9 mouse cellular contexts compared by ENCODE assay signal in the genomic region with DNA sequence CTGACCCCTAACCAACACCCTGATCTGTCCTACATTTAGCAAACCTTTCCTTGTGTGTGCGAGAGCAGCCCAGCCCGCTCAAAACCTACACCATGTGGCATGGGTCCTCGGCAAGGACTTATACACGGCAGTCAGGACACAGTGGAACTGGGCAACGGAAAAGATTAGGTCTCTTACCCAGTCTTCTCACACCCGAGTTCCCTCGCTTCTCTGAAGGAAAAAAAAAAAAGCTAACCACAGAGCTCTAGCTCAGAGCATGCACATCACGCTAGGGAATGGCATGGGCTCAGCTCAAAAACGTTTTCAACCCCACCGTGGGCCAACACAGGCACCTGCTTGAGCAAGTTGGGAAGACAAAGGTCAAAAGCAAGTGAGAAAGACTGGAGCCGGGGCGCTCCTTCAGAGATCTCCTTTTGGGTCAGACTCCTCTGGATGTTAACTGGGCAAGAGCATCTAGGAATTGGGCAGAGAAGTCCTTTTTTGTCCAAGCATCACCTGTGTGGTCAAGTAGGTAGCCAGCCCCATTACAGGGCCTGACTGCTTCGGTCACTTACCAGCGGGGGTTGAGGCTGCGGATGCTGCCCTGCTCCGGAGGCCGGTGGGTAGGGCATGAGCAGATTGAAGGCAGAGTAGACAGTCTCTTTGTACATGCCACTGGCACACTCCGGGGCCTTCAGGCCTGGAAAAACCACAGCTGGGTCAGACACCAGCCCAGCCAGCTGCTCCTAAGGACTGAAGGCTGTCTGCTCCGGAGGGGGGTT. TPM values are rescaled to one million over a fixed set of nuclear protein-coding genes. Genes with fewer than 3 reads are reported as not detected.
A peak's percentile ranks its signal among the peaks of the same experiment; 100 is the strongest.
DNase-seq lines count a peak whose midpoint lies in the region; ATAC-seq and TF ChIP-seq lines count a peak whose summit lies in the region.
"Had no signal": no experiment of that assay in that cellular context is flagged by ENCODE, and none has a peak within 500 bp of the region (broad histone marks: within the 10 kb centered on the region; RNA-seq: fewer than 3 reads in every experiment).

No protein-coding gene starts in this region.

- H3K36me3 ChIP-seq in heart, embryonic 12.5 days, result 0 out of 2 replicates have a peak, but pooled peaks cover 7% of the 10 kb centered on the region
- peaks cover 0 to 4% of the 10 kb centered on the region in 2 experiments for H3K36me3 ChIP-seq in CH12.LX (replicated peaks in 1 of 2; ENCODE audit: control insufficient read depth in 1 of 2, insufficient read depth in 1 of 2, low read length in 1 of 2)
- no peaks in the 10 kb centered on the region for H3K36me3 ChIP-seq in hindbrain, embryonic 12.5 days
- H3K36me3 ChIP-seq in midbrain, embryonic 13.5 days, result no peaks in the 10 kb centered on the region
- H3K36me3 ChIP-seq: G1E had no signal

- H3K79me2 ChIP-seq in CH12.LX (replicated peaks; ENCODE audit: control insufficient read depth, extremely low read depth, insufficient read depth, poor library complexity, severe bottlenecking), result no peaks in the 10 kb centered on the region

- in situ Hi-C loops in CH12.LX (cut with MboI; ENCODE audit: low pct_ligation_motif_present, low pct_unique_long_range_greater_than_20kb, low sequenced_read_pairs), result no loop called here

- peak overlapping the region; percentile 98 for H3K4me2 ChIP-seq in heart, embryonic 12.5 days
- no peak overlapping the region for H3K4me2 ChIP-seq in CH12.LX (ENCODE audit: insufficient read depth, low read depth, poor library complexity, severe bottlenecking)
- H3K4me2 ChIP-seq in hindbrain, embryonic 12.5 days (replicated peaks), result peak overlapping the region; percentile 95
- H3K4me2 ChIP-seq in midbrain, embryonic 13.5 days (replicated peaks), result peak overlapping the region; percentile 95

- H3K9ac ChIP-seq in heart, embryonic 12.5 days, result peak overlapping the region; percentile 73
- no peak overlapping the region for H3K9ac ChIP-seq in CH12.LX (ENCODE audit: insufficient read depth, low read depth)
- no peak overlapping the region for H3K9ac ChIP-seq in hindbrain, embryonic 12.5 days
- H3K9ac ChIP-seq in midbrain, embryonic 13.5 days (replicated peaks), result no peak overlapping the region

- intact Hi-C loops in heart, postnatal 25 days (cut with DNase I), result no loop called here

- ATAC-seq in heart, embryonic 12.5 days (ENCODE audit: insufficient number of reproducible peaks, low FRiP score), result no peak
- no peak for ATAC-seq in hindbrain, embryonic 12.5 days (ENCODE audit: low FRiP score)
- ATAC-seq in midbrain, embryonic 13.5 days, result no peak
- ATAC-seq in frontal cortex, adult (ENCODE audit: low TSS enrichment), result no peak

- H3K4me3 ChIP-seq in heart, embryonic 12.5 days, result peak overlapping the region; percentile 84
- no peak overlapping the region for H3K4me3 ChIP-seq in CH12.LX (replicated peaks in 1 of 3; ENCODE audit: low read depth in 2 of 3, low read length in 2 of 3, poor library complexity in 1 of 3)
- H3K4me3 ChIP-seq in hindbrain, embryonic 12.5 days, result peak overlapping the region; percentile 60
- peak overlapping the region; percentile 59 for H3K4me3 ChIP-seq in midbrain, embryonic 13.5 days (replicated peaks)

- no peak for DNase-seq in heart, postnatal 25 days (ENCODE audit: low spot score)
- DNase-seq in CH12.LX (ENCODE audit: extremely low read depth), result no peak
- no peak for DNase-seq in urinary bladder, adult 2 months (ENCODE audit: low spot score)
- DNase-seq in spleen, adult 12 weeks (ENCODE audit: low spot score), result no peak

- peaks cover 31% of the 10 kb centered on the region for H3K4me1 ChIP-seq in heart, embryonic 12.5 days (replicated peaks)
- peaks cover 17 to 28% of the 10 kb centered on the region in 2 experiments for H3K4me1 ChIP-seq in CH12.LX (ENCODE audit: control insufficient read depth in 1 of 2, insufficient read depth in 2 of 2)
- H3K4me1 ChIP-seq in hindbrain, embryonic 12.5 days, result peaks cover 36% of the 10 kb centered on the region
- H3K4me1 ChIP-seq in midbrain, embryonic 13.5 days (replicated peaks), result peaks cover 34% of the 10 kb centered on the region

- no peak for TF ChIP-seq CTCF in CH12.LX (conservative IDR thresholded peaks at IDR 0.05 in 1 of 2, IDR thresholded peaks at IDR 0.05 in 1 of 2; ENCODE audit: low read depth in 2 of 2, low read length in 2 of 2)

- 69% methylated on average over 19 of the region's 19 CpGs for WGBS in heart, embryonic 12.5 days
- 61% methylated on average over 19 of the region's 19 CpGs for WGBS in hindbrain, embryonic 12.5 days
- WGBS in midbrain, embryonic 13.5 days, result 69% methylated on average over 19 of the region's 19 CpGs

- dilution Hi-C loops in CH12.LX (cut with MboI; ENCODE audit: extremely low pct_ligation_motif_present, extremely low pct_unique_long_range_greater_than_20kb, low sequenced_read_pairs), result no loop called here

- no peak for TF ChIP-seq RAD21 in CH12.LX (IDR thresholded peaks at IDR 0.05; ENCODE audit: low read depth, low read length)

- no peak for TF ChIP-seq POLR2A in CH12.LX (IDR thresholded peaks at IDR 0.05; ENCODE audit: low read depth, low read length)

- no peak for TF ChIP-seq EP300 in CH12.LX (IDR thresholded peaks at IDR 0.05; ENCODE audit: low read length)

- no peak overlapping the region for H3K27ac ChIP-seq in heart, embryonic 12.5 days (ENCODE audit: poor library complexity, severe bottlenecking)
- no peak overlapping the region for H3K27ac ChIP-seq in CH12.LX (ENCODE audit: insufficient read depth, low read depth)
- no peak overlapping the region for H3K27ac ChIP-seq in hindbrain, embryonic 12.5 days
- H3K27ac ChIP-seq in midbrain, embryonic 13.5 days, result no peak overlapping the region

- H3K27me3 ChIP-seq in heart, embryonic 12.5 days (replicated peaks), result peaks cover 11% of the 10 kb centered on the region
- peaks cover 40% of the 10 kb centered on the region for H3K27me3 ChIP-seq in CH12.LX (replicated peaks)
- peaks cover 56% of the 10 kb centered on the region for H3K27me3 ChIP-seq in hindbrain, embryonic 12.5 days
- H3K27me3 ChIP-seq in midbrain, embryonic 13.5 days, result peaks cover 57% of the 10 kb centered on the region

- H3K9me3 ChIP-seq in heart, embryonic 12.5 days (replicated peaks), result no peaks in the 10 kb centered on the region
- no peaks in the 10 kb centered on the region for H3K9me3 ChIP-seq in CH12.LX (replicated peaks; ENCODE audit: low read length)
- H3K9me3 ChIP-seq in hindbrain, embryonic 12.5 days (replicated peaks), result no peaks in the 10 kb centered on the region
- no peaks in the 10 kb centered on the region for H3K9me3 ChIP-seq in midbrain, embryonic 13.5 days
- H3K9me3 ChIP-seq: G1E had no signal

TF ChIP-seq in CH12.LX, 34 proteins besides CTCF, POLR2A, EP300 and RAD21:
- peak; percentile 77 for TF ChIP-seq ZNF384 (IDR thresholded peaks at IDR 0.05; ENCODE audit: low read depth, low read length)
- no peak for TF ChIP-seq UBTF (IDR thresholded peaks at IDR 0.05; ENCODE audit: low read depth, low read length)
- no peak for TF ChIP-seq POLR2AphosphoS2 (IDR thresholded peaks at IDR 0.05; ENCODE audit: low read depth, low read length)
- TF ChIP-seq RCOR1 (conservative IDR thresholded peaks at IDR 0.05; ENCODE audit: low read depth, low read length), result no peak
- no peak for TF ChIP-seq HCFC1 (IDR thresholded peaks at IDR 0.05; ENCODE audit: low read depth, low read length)
- TF ChIP-seq PAX5 (IDR thresholded peaks at IDR 0.05; ENCODE audit: low read length), result no peak
- peak; percentile 32 for TF ChIP-seq BHLHE40 (IDR thresholded peaks at IDR 0.05; ENCODE audit: low read depth, low read length)

RNA-seq across cellular contexts. Expression of a gene that starts 1.1 kb away (rescaled TPM):
- 6.3 and 6.5 TPM in 2 replicates for polyA plus RNA-seq in heart, embryonic 12.5 days (2016; fragmentation: Nextera tagmentation; extraction: Ambion mirVana)
- total RNA-seq in heart, postnatal 25 days (2021), result under 1 TPM; 0.70 to 0.75 TPM
- total RNA-seq in CH12.LX (2012; rRNA removed) (0.46 and 0.55 TPM in 2 replicates), CH12.LX (2014; rRNA removed) (0.77 and 0.85 TPM in 2 replicates)
- 4.4 and 5.5 TPM in 2 replicates for polyA plus RNA-seq in CH12.LX (2012; ENCODE audit: insufficient read length, low read depth)
- 7.6 and 8.6 TPM in 2 replicates for polyA plus RNA-seq in hindbrain, embryonic 12.5 days (2016; fragmentation: Nextera tagmentation; extraction: Ambion mirVana)
- polyA plus RNA-seq in midbrain, embryonic 13.5 days (2015; fragmentation: Nextera tagmentation; extraction: Ambion mirVana), result 3.1 and 4.2 TPM in 2 replicates
- 6.1 and 8.1 TPM in 2 replicates for polyA plus RNA-seq in urinary bladder, adult 2 months (2012; rRNA removed)
- total RNA-seq: G1E had no signal
- polyA plus RNA-seq: G1E had no signal

RNA-seq across cellular contexts. Expression of a gene that starts 50.0 kb away (rescaled TPM):
- polyA plus RNA-seq in heart, embryonic 12.5 days (2016; fragmentation: Nextera tagmentation; extraction: Ambion mirVana), result 530 and 532 TPM in 2 replicates
- total RNA-seq in heart, postnatal 25 days (2021), result 100 to 1,000 TPM; 236 to 255 TPM
- total RNA-seq in CH12.LX (2012; rRNA removed) (169 and 248 TPM in 2 replicates), CH12.LX (2014; rRNA removed) (371 and 466 TPM in 2 replicates)
- 209 and 278 TPM in 2 replicates for polyA plus RNA-seq in CH12.LX (2012; ENCODE audit: insufficient read length, low read depth)
- 978 and 979 TPM in 2 replicates for polyA plus RNA-seq in hindbrain, embryonic 12.5 days (2016; fragmentation: Nextera tagmentation; extraction: Ambion mirVana)
- 1,061 and 1,143 TPM in 2 replicates for polyA plus RNA-seq in midbrain, embryonic 13.5 days (2015; fragmentation: Nextera tagmentation; extraction: Ambion mirVana)
- 206 and 212 TPM in 2 replicates for polyA plus RNA-seq in urinary bladder, adult 2 months (2012; rRNA removed)

Comparison
In these comparisons a context has a peak if more than half of its experiments do, and no peak if none do; other contexts are left out.
1. H3K4me3 ChIP-seq: peak in heart, embryonic 12.5 days (single experiment), hindbrain, embryonic 12.5 days (single experiment) and midbrain, embryonic 13.5 days (single experiment); none in CH12.LX (0 of 3).